Mouse (Mus musculus): ENCODE results near the gene Fzd4. TPM values are rescaled to one million over a fixed set of nuclear protein-coding genes. Genes with fewer than 3 reads are reported as not detected.

The Fzd4 gene
- total and polyA plus RNA-seq, 3 experiments: 0.04 to 0.13 (median 0.04) TPM

DNA sequence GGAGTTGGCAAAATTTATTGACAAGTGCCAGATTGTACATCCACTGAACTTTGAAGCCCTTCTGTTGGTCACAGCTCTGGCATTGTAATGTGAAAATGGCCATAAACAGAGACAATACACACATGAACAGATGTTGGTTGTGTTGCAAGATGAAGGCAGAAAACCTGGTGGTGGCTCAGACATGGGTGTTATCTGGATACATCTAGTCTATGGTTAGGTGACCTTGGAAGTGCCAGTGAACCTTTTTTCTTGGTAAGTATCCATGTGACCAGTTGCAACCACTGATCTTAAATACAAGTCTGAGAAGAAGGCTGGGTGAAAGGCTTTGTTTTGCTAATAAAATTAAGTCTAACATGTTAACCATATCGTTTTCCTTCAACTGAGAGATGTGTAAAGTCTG is 34.1 kb upstream of the Fzd4 start:
- H3K27ac ChIP-seq (ENCODE audit: insufficient read depth, low read depth): no peak overlapping the region
- in situ Hi-C loops (cut with MboI; ENCODE audit: low pct_ligation_motif_present, low pct_unique_long_range_greater_than_20kb, low sequenced_read_pairs): no loop called here
- dilution Hi-C loops (cut with MboI; ENCODE audit: extremely low pct_ligation_motif_present, extremely low pct_unique_long_range_greater_than_20kb, low sequenced_read_pairs): no loop called here

DNA sequence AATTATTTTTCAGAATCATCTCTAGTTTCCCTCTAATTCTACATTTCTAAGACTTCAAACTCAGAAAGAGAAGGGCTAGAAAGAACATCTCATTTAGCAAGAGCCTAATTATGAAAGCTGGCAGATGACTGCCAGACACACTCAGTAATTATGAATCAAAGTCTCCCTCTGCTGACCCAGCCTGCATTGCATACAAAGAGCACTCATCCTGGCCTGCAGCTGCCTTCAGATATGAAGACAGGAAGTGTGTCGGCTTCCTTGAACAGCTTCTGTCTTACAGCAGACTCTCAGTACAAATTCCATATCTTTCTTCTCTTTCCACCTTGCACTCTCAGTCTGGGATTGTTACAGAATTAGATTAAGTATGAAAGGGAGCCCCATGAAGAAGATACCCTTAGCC is 33.2 kb upstream of the Fzd4 start:
- in situ Hi-C loops (cut with MboI; ENCODE audit: low pct_ligation_motif_present, low pct_unique_long_range_greater_than_20kb, low sequenced_read_pairs) (no loop called here), dilution Hi-C loops (cut with MboI; ENCODE audit: extremely low pct_ligation_motif_present, extremely low pct_unique_long_range_greater_than_20kb, low sequenced_read_pairs) (no loop called here)
- Histone ChIP-seq H3K9ac (ENCODE audit: insufficient read depth, low read depth) (no peak overlapping the region), H3K4me2 (ENCODE audit: insufficient read depth, low read depth, poor library complexity, severe bottlenecking) (no peak overlapping the region), H3K79me2 (replicated peaks; ENCODE audit: control insufficient read depth, extremely low read depth, insufficient read depth, poor library complexity, severe bottlenecking) (no peaks in the 10 kb centered on the region), H3K27ac (ENCODE audit: insufficient read depth, low read depth) (no peak overlapping the region), H3K4me1 (ENCODE audit: control insufficient read depth in 1 of 2, insufficient read depth in 2 of 2) (peaks cover 0 to 5% of the 10 kb centered on the region in 2 experiments; a peak in 1 of 4 replicates), H3K36me3 (replicated peaks in 1 of 2; ENCODE audit: control insufficient read depth in 1 of 2, insufficient read depth in 1 of 2, low read length in 1 of 2) (no peaks in the 10 kb centered on the region), H3K27me3 (replicated peaks) (no peaks in the 10 kb centered on the region), H3K4me3 (replicated peaks in 1 of 3; ENCODE audit: low read depth in 2 of 3, low read length in 2 of 3, poor library complexity in 1 of 3) (no peak overlapping the region), H3K9me3 (replicated peaks; ENCODE audit: low read length) (no peaks in the 10 kb centered on the region)
- TF ChIP-seq SIN3A (IDR thresholded peaks at IDR 0.05; ENCODE audit: low read length): no peak
- TF ChIP-seq CHD2 (IDR thresholded peaks at IDR 0.05; ENCODE audit: low read length): no peak
- TF ChIP-seq ELF1 (IDR thresholded peaks at IDR 0.05; ENCODE audit: low read depth, low read length): peak; percentile 54
- peak; percentile 70 for TF ChIP-seq ZC3H11A (IDR thresholded peaks at IDR 0.05; ENCODE audit: low read depth, low read length)
- peak; percentile 85 for TF ChIP-seq RAD21 (IDR thresholded peaks at IDR 0.05; ENCODE audit: low read depth, low read length)
- TF ChIP-seq CTCF (conservative IDR thresholded peaks at IDR 0.05 in 1 of 2, IDR thresholded peaks at IDR 0.05 in 1 of 2; ENCODE audit: low read depth in 2 of 2, low read length in 2 of 2): peak in 1 of 2 experiments; percentile 72; a peak in 2 of 4 replicates
- no peak for TF ChIP-seq HCFC1 (IDR thresholded peaks at IDR 0.05; ENCODE audit: low read depth, low read length)
- TF ChIP-seq SMC3 (IDR thresholded peaks at IDR 0.05; ENCODE audit: low read depth, low read length): peak; percentile 83
- TF ChIP-seq GABPA (IDR thresholded peaks at IDR 0.05; ENCODE audit: insufficient replicate concordance, low read depth, low read length): no peak
- TF ChIP-seq UBTF (IDR thresholded peaks at IDR 0.05; ENCODE audit: low read depth, low read length): no peak
- TF ChIP-seq MXI1 (IDR thresholded peaks at IDR 0.05; ENCODE audit: low read depth, low read length): no peak
- DNase-seq (ENCODE audit: extremely low read depth): peak; percentile 56

More for the DNA sequence above, 34.1 kb upstream of the Fzd4 start:
- Histone ChIP-seq H3K4me1 (ENCODE audit: control insufficient read depth in 1 of 2, insufficient read depth in 2 of 2) (peaks cover 0 to 5% of the 10 kb centered on the region in 2 experiments; a peak in 1 of 4 replicates), H3K79me2 (replicated peaks; ENCODE audit: control insufficient read depth, extremely low read depth, insufficient read depth, poor library complexity, severe bottlenecking) (no peaks in the 10 kb centered on the region), H3K36me3 (replicated peaks in 1 of 2; ENCODE audit: control insufficient read depth in 1 of 2, insufficient read depth in 1 of 2, low read length in 1 of 2) (no peaks in the 10 kb centered on the region), H3K9ac (ENCODE audit: insufficient read depth, low read depth) (no peak overlapping the region), H3K4me3 (replicated peaks in 1 of 3; ENCODE audit: low read depth in 2 of 3, low read length in 2 of 3, poor library complexity in 1 of 3) (no peak overlapping the region), H3K9me3 (replicated peaks; ENCODE audit: low read length) (no peaks in the 10 kb centered on the region), H3K27me3 (replicated peaks) (no peaks in the 10 kb centered on the region), H3K4me2 (ENCODE audit: insufficient read depth, low read depth, poor library complexity, severe bottlenecking) (no peak overlapping the region)
- TF ChIP-seq JUND (conservative IDR thresholded peaks at IDR 0.05; ENCODE audit: low read depth, low read length) (no peak), CTCF (conservative IDR thresholded peaks at IDR 0.05 in 1 of 2, IDR thresholded peaks at IDR 0.05 in 1 of 2; ENCODE audit: low read depth in 2 of 2, low read length in 2 of 2) (no peak), NELFE (IDR thresholded peaks at IDR 0.05; ENCODE audit: low read depth, low read length) (no peak), PAX5 (IDR thresholded peaks at IDR 0.05; ENCODE audit: low read length) (no peak), ZKSCAN1 (IDR thresholded peaks at IDR 0.05; ENCODE audit: borderline replicate concordance, low read depth, low read length) (no peak), TBP (conservative IDR thresholded peaks at IDR 0.05; ENCODE audit: low read depth, low read length) (no peak), TCF12 (IDR thresholded peaks at IDR 0.05; ENCODE audit: low read depth, low read length) (no peak), MYC (IDR thresholded peaks at IDR 0.05; ENCODE audit: low read depth, low read length) (no peak), POLR2A (IDR thresholded peaks at IDR 0.05; ENCODE audit: low read depth, low read length) (no peak), HCFC1 (IDR thresholded peaks at IDR 0.05; ENCODE audit: low read depth, low read length) (no peak), SMC3 (IDR thresholded peaks at IDR 0.05; ENCODE audit: low read depth, low read length) (no peak), EP300 (IDR thresholded peaks at IDR 0.05; ENCODE audit: low read length) (no peak)
- DNase-seq (ENCODE audit: extremely low read depth): no peak

Measured in CH12.LX (cell line).